Mouse (Mus musculus): ENCODE data around the gene Gm2000. TPM values are rescaled to one million over a fixed set of nuclear protein-coding genes. Genes with fewer than 3 reads are reported as not detected.

The Gm2000 gene
- total and polyA plus RNA-seq, 3 experiments: 475 to 2,494 (median 1,655) TPM

DNA sequence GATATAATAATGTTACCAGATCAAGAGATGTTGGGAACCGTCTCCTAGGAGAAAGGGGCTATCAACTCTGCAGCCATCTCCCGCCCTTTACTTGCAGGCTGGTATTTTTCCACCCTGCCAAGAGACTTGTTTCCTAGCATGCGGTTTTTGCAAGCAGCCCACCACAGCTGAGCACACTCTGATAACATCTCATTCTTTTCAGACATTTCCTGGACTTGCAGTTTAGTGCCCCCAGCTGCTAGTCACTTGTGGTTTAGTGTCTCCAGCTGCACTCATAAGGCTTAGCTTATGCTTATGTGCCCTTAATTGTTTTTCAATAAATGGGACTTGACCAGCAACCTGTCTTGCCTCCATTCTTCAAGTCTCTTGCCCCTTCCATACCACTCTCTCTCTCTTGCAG is 42.2 kb downstream of the Gm2000 start:
- no peak for DNase-seq (ENCODE audit: extremely low read depth)
- no peak overlapping the region for H3K27ac ChIP-seq (ENCODE audit: insufficient read depth, low read depth)
- no peak overlapping the region for H3K4me3 ChIP-seq (replicated peaks in 1 of 3; ENCODE audit: low read depth in 2 of 3, low read length in 2 of 3, poor library complexity in 1 of 3)
- dilution Hi-C loops (cut with MboI; ENCODE audit: extremely low pct_ligation_motif_present, extremely low pct_unique_long_range_greater_than_20kb, low sequenced_read_pairs) (no loop called here), in situ Hi-C loops (cut with MboI; ENCODE audit: low pct_ligation_motif_present, low pct_unique_long_range_greater_than_20kb, low sequenced_read_pairs) (loop anchor here (25.0 kb wide), 1 partner anchor 229 kb away; no protein-coding TSS in a partner anchor)
- no peak overlapping the region for H3K4me2 ChIP-seq (ENCODE audit: insufficient read depth, low read depth, poor library complexity, severe bottlenecking)
- TF ChIP-seq CHD2 (IDR thresholded peaks at IDR 0.05; ENCODE audit: low read length): no peak
- TF ChIP-seq MEF2A (IDR thresholded peaks at IDR 0.05; ENCODE audit: borderline replicate concordance, low read depth, low read length): no peak
- TF ChIP-seq CHD1 (IDR thresholded peaks at IDR 0.05; ENCODE audit: low read depth, low read length): no peak
- TF ChIP-seq MYC (IDR thresholded peaks at IDR 0.05; ENCODE audit: low read depth, low read length): no peak
- TF ChIP-seq GABPA (IDR thresholded peaks at IDR 0.05; ENCODE audit: insufficient replicate concordance, low read depth, low read length): no peak
- TF ChIP-seq RCOR1 (conservative IDR thresholded peaks at IDR 0.05; ENCODE audit: low read depth, low read length): no peak
- TF ChIP-seq NRF1 (IDR thresholded peaks at IDR 0.05; ENCODE audit: low read depth, low read length): no peak
- TF ChIP-seq ZNF384 (IDR thresholded peaks at IDR 0.05; ENCODE audit: low read depth, low read length): no peak
- no peak for TF ChIP-seq MXI1 (IDR thresholded peaks at IDR 0.05; ENCODE audit: low read depth, low read length)
- TF ChIP-seq USF1 (IDR thresholded peaks at IDR 0.05; ENCODE audit: low read depth, low read length): no peak
- no peak for TF ChIP-seq IRF4 (IDR thresholded peaks at IDR 0.05; ENCODE audit: low read depth, low read length)
- no peak for TF ChIP-seq SIN3A (IDR thresholded peaks at IDR 0.05; ENCODE audit: low read length)
- TF ChIP-seq JUN (IDR thresholded peaks at IDR 0.05; ENCODE audit: insufficient read depth, low read depth, low read length): no peak
- no peak for TF ChIP-seq E2F4 (IDR thresholded peaks at IDR 0.05; ENCODE audit: insufficient replicate concordance, low read depth, low read length)
- TF ChIP-seq PAX5 (IDR thresholded peaks at IDR 0.05; ENCODE audit: low read length): no peak
- no peaks in the 10 kb centered on the region for H3K4me1 ChIP-seq (ENCODE audit: control insufficient read depth in 1 of 2, insufficient read depth in 2 of 2)
- H3K9me3 ChIP-seq (replicated peaks; ENCODE audit: low read length): peaks cover 7% of the 10 kb centered on the region
- no peak overlapping the region for H3K9ac ChIP-seq (ENCODE audit: insufficient read depth, low read depth)
- H3K27me3 ChIP-seq (replicated peaks): no peaks in the 10 kb centered on the region
- H3K36me3 ChIP-seq (replicated peaks in 1 of 2; ENCODE audit: control insufficient read depth in 1 of 2, insufficient read depth in 1 of 2, low read length in 1 of 2): no peaks in the 10 kb centered on the region
- no peaks in the 10 kb centered on the region for H3K79me2 ChIP-seq (replicated peaks; ENCODE audit: control insufficient read depth, extremely low read depth, insufficient read depth, poor library complexity, severe bottlenecking)

DNA sequence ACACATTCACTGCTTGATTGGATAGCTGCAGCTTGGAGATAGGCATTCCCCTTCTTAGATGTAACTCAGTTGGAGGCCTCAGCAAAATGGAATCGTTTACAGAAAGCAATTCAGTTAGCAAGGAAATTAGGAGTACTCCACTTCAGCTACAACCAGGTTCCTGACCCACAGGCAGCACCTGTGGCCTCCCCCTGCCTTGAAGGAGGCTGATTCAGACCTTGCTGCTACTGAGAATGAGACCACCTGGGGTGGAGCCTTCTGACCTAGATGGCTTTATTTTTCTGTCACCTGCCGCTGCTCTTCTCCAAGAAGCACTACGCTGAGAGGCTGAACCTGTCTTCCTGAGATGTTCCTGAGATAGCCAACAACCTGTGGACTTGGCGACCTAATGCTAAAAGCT is 42.7 kb downstream of the Gm2000 start:
- no peak for DNase-seq (ENCODE audit: extremely low read depth)
- Histone ChIP-seq H3K9ac (ENCODE audit: insufficient read depth, low read depth) (no peak overlapping the region), H3K4me2 (ENCODE audit: insufficient read depth, low read depth, poor library complexity, severe bottlenecking) (no peak overlapping the region), H3K9me3 (replicated peaks; ENCODE audit: low read length) (peaks cover 7% of the 10 kb centered on the region), H3K36me3 (replicated peaks in 1 of 2; ENCODE audit: control insufficient read depth in 1 of 2, insufficient read depth in 1 of 2, low read length in 1 of 2) (no peaks in the 10 kb centered on the region), H3K4me1 (ENCODE audit: control insufficient read depth in 1 of 2, insufficient read depth in 2 of 2) (no peaks in the 10 kb centered on the region), H3K27ac (ENCODE audit: insufficient read depth, low read depth) (no peak overlapping the region), H3K27me3 (replicated peaks) (no peaks in the 10 kb centered on the region), H3K4me3 (replicated peaks in 1 of 3; ENCODE audit: low read depth in 2 of 3, low read length in 2 of 3, poor library complexity in 1 of 3) (no peak overlapping the region), H3K79me2 (replicated peaks; ENCODE audit: control insufficient read depth, extremely low read depth, insufficient read depth, poor library complexity, severe bottlenecking) (no peaks in the 10 kb centered on the region)
- dilution Hi-C loops (cut with MboI; ENCODE audit: extremely low pct_ligation_motif_present, extremely low pct_unique_long_range_greater_than_20kb, low sequenced_read_pairs) (no loop called here), in situ Hi-C loops (cut with MboI; ENCODE audit: low pct_ligation_motif_present, low pct_unique_long_range_greater_than_20kb, low sequenced_read_pairs) (loop anchor here (25.0 kb wide), 1 partner anchor 229 kb away; no protein-coding TSS in a partner anchor)
- TF ChIP-seq CTCF (conservative IDR thresholded peaks at IDR 0.05 in 1 of 2, IDR thresholded peaks at IDR 0.05 in 1 of 2; ENCODE audit: low read depth in 2 of 2, low read length in 2 of 2): no peak

Other genes with a start within 250 kb of the Gm2000 start
- gene Fam163a, start 161.0 kb upstream of the Gm2000 start, total RNA-seq (2012; rRNA removed): not detected in 2 replicates
- gene Fam163a, start 161.0 kb upstream of the Gm2000 start, total RNA-seq (2014; rRNA removed): not detected in 2 replicates
- not detected in 2 replicates for gene Fam163a, start 161.0 kb upstream of the Gm2000 start, polyA plus RNA-seq (2012; ENCODE audit: insufficient read length, low read depth)
- not detected in 2 replicates for gene Tdrd5, start 62.4 kb upstream of the Gm2000 start, total RNA-seq (2012; rRNA removed)
- not detected in 2 replicates for gene Tdrd5, start 62.4 kb upstream of the Gm2000 start, total RNA-seq (2014; rRNA removed)
- gene Tdrd5, start 62.4 kb upstream of the Gm2000 start, polyA plus RNA-seq (2012; ENCODE audit: insufficient read length, low read depth): not detected in 2 replicates
- gene Nphs2, start 55.3 kb upstream of the Gm2000 start, total RNA-seq (2012; rRNA removed): not detected in 2 replicates
- not detected in 2 replicates for gene Nphs2, start 55.3 kb upstream of the Gm2000 start, total RNA-seq (2014; rRNA removed)
- not detected in 2 replicates for gene Nphs2, start 55.3 kb upstream of the Gm2000 start, polyA plus RNA-seq (2012; ENCODE audit: insufficient read length, low read depth)
- gene Axdnd1, start 55.1 kb downstream of the Gm2000 start, total RNA-seq (2012; rRNA removed): not detected in 2 replicates
- not detected in 2 replicates for gene Axdnd1, start 55.1 kb downstream of the Gm2000 start, total RNA-seq (2014; rRNA removed)
- gene Axdnd1, start 55.1 kb downstream of the Gm2000 start, polyA plus RNA-seq (2012; ENCODE audit: insufficient read length, low read depth): not detected in 2 replicates
- gene Soat1, start 108.3 kb downstream of the Gm2000 start, total RNA-seq (2012; rRNA removed): 10.3 and 12.0 TPM in 2 replicates
- 13.5 and 16.9 TPM in 2 replicates for gene Soat1, start 108.3 kb downstream of the Gm2000 start, total RNA-seq (2014; rRNA removed)
- 8.6 and 9.8 TPM in 2 replicates for gene Soat1, start 108.3 kb downstream of the Gm2000 start, polyA plus RNA-seq (2012; ENCODE audit: insufficient read length, low read depth)
- gene Gm10031, start 158.0 kb downstream of the Gm2000 start, total RNA-seq (2012; rRNA removed): 12.8 and 15.2 TPM in 2 replicates
- gene Gm10031, start 158.0 kb downstream of the Gm2000 start, total RNA-seq (2014; rRNA removed): 42.9 and 44.8 TPM in 2 replicates
- gene Gm10031, start 158.0 kb downstream of the Gm2000 start, polyA plus RNA-seq (2012; ENCODE audit: insufficient read length, low read depth): 17.3 and 22.8 TPM in 2 replicates
- gene Abl2, start 192.7 kb downstream of the Gm2000 start, total RNA-seq (2012; rRNA removed): 15.5 and 18.8 TPM in 2 replicates
- 9.8 and 10.0 TPM in 2 replicates for gene Abl2, start 192.7 kb downstream of the Gm2000 start, total RNA-seq (2014; rRNA removed)
- gene Abl2, start 192.7 kb downstream of the Gm2000 start, polyA plus RNA-seq (2012; ENCODE audit: insufficient read length, low read depth): 18.4 and 19.8 TPM in 2 replicates

Measured in CH12.LX (cell line).